ENCODE assay signal across 13 mouse cellular contexts in genomic region chr11:82313153-82313552, GRCm38 (mm10). TPM values are rescaled to one million over a fixed set of nuclear protein-coding genes. Genes with fewer than 3 reads are reported as not detected.
DNase-seq lines count a peak whose midpoint lies in the region; ATAC-seq and TF ChIP-seq lines count a peak whose summit lies in the region.
"Had no signal": no experiment of that assay in that cellular context is flagged by ENCODE, and none has a peak within 500 bp of the region (broad histone marks: within the 10 kb centered on the region; RNA-seq: fewer than 3 reads in every experiment).

No protein-coding gene starts in this region.

- H3K4me3 ChIP-seq in kidney, adult 2 months (ENCODE audit: insufficient read depth, low read depth, low read length) = no peak overlapping the region
- no peak overlapping the region for H3K4me3 ChIP-seq in MEL (ENCODE audit: control insufficient read depth in 1 of 2, insufficient read depth in 1 of 2, low read depth in 2 of 2, low read length in 2 of 2)
- H3K4me3 ChIP-seq in limb, embryonic 14.5 days (replicated peaks; ENCODE audit: low read length) = no peak overlapping the region
- no peak overlapping the region for H3K4me3 ChIP-seq in midbrain, postnatal 0 days (ENCODE audit: low read depth, low read length)
- H3K4me3 ChIP-seq: gastrocnemius, adult 2 months; midbrain, embryonic 15.5 days had no signal

- H3K27ac ChIP-seq in kidney, adult 2 months (ENCODE audit: insufficient read depth, low read depth, low read length) = no peak overlapping the region
- no peak overlapping the region for H3K27ac ChIP-seq in MEL (ENCODE audit: control insufficient read depth, low read depth, low read length)
- no peak overlapping the region for H3K27ac ChIP-seq in limb, embryonic 14.5 days (replicated peaks; ENCODE audit: low read depth, low read length)
- H3K27ac ChIP-seq in midbrain, postnatal 0 days (ENCODE audit: low read depth, low read length) = no peak overlapping the region
- H3K27ac ChIP-seq: gastrocnemius, adult 2 months; liver, embryonic 14.5 days; midbrain, embryonic 15.5 days had no signal

- 40% methylated on average over 7 of the region's 7 CpGs for WGBS in kidney, adult 2 months
- WGBS in limb, embryonic 14.5 days = 47% methylated on average over 7 of the region's 7 CpGs
- 63% methylated on average over 7 of the region's 7 CpGs for WGBS in midbrain, postnatal 0 days

- H3K4me2 ChIP-seq in limb, embryonic 14.5 days (replicated peaks; ENCODE audit: low read depth, low read length, severe bottlenecking) = no peak overlapping the region
- no peak overlapping the region for H3K4me2 ChIP-seq in midbrain, postnatal 0 days (ENCODE audit: low read depth, low read length, poor library complexity, severe bottlenecking)
- H3K4me2 ChIP-seq: midbrain, embryonic 15.5 days had no signal

- DNase-seq in kidney, postnatal 14 days = peak; percentile 13
- no peak for DNase-seq in kidney, adult 2 months
- peak; percentile 12 for DNase-seq in MEL (ENCODE audit: low read depth, low spot score)
- DNase-seq in adrenal gland, postnatal 10 days = peak; percentile 68
- DNase-seq in limb, embryonic 14.5 days (ENCODE audit: low spot score) = peak; percentile 35
- DNase-seq in midbrain, postnatal 0 days (ENCODE audit: low spot score) = no peak
- DNase-seq: gastrocnemius, adult 2 months; layer of hippocampus, adult 9-11 months; right cerebral cortex, postnatal 25 days had no signal

- no peak for TF ChIP-seq POLR2A in kidney, adult 2 months (IDR thresholded peaks at IDR 0.05; ENCODE audit: low read depth, low read length)
- TF ChIP-seq POLR2A in MEL (IDR thresholded peaks at IDR 0.05; ENCODE audit: control insufficient read depth in 1 of 2, insufficient read depth in 1 of 2, low read depth in 1 of 2, low read length in 2 of 2, poor library complexity in 1 of 2) = no peak
- no peak for TF ChIP-seq POLR2A in limb, embryonic 14.5 days (IDR thresholded peaks at IDR 0.05; ENCODE audit: borderline replicate concordance, extremely low read depth, insufficient read depth, insufficient read length)

- H3K4me1 ChIP-seq in kidney, adult 2 months (ENCODE audit: control insufficient read depth, insufficient read depth, low read length) = no peaks in the 10 kb centered on the region
- no peaks in the 10 kb centered on the region for H3K4me1 ChIP-seq in MEL (ENCODE audit: control insufficient read depth in 1 of 2, insufficient read depth in 2 of 2, low read length in 2 of 2)
- H3K4me1 ChIP-seq in limb, embryonic 14.5 days (ENCODE audit: control insufficient read depth, insufficient read depth, low read length) = no peaks in the 10 kb centered on the region
- H3K4me1 ChIP-seq in midbrain, postnatal 0 days (ENCODE audit: insufficient read depth, low read length) = no peaks in the 10 kb centered on the region

- H3K9me3 ChIP-seq in MEL (replicated peaks; ENCODE audit: insufficient read depth, low read length) = no peaks in the 10 kb centered on the region
- H3K9me3 ChIP-seq in limb, embryonic 14.5 days (ENCODE audit: control insufficient read depth, low read length) = no peaks in the 10 kb centered on the region
- no peaks in the 10 kb centered on the region for H3K9me3 ChIP-seq in midbrain, postnatal 0 days (ENCODE audit: low read length)
- H3K9me3 ChIP-seq: midbrain, embryonic 15.5 days had no signal

- H3K9ac ChIP-seq in MEL (ENCODE audit: control insufficient read depth, low read depth, low read length, poor library complexity, severe bottlenecking) = no peak overlapping the region
- no peak overlapping the region for H3K9ac ChIP-seq in limb, embryonic 14.5 days (ENCODE audit: low read depth, low read length, severe bottlenecking)
- no peak overlapping the region for H3K9ac ChIP-seq in midbrain, postnatal 0 days (replicated peaks; ENCODE audit: low read length, poor library complexity, severe bottlenecking)
- H3K9ac ChIP-seq: liver, embryonic 14.5 days; midbrain, embryonic 15.5 days had no signal

- no peak for TF ChIP-seq CTCF in kidney, adult 2 months (conservative IDR thresholded peaks at IDR 0.05; ENCODE audit: insufficient read depth, insufficient read length, low read depth, low read length)
- no peak for TF ChIP-seq CTCF in MEL (IDR thresholded peaks at IDR 0.05 in 2 of 3, conservative IDR thresholded peaks at IDR 0.05 in 1 of 3; ENCODE audit: control insufficient read depth in 1 of 3, insufficient read depth in 1 of 3, low read depth in 2 of 3, low read length in 3 of 3, poor library complexity in 1 of 3, severe bottlenecking in 1 of 3)
- TF ChIP-seq CTCF in midbrain, postnatal 0 days (IDR thresholded peaks at IDR 0.05) = no peak

- TF ChIP-seq RAD21 in MEL (IDR thresholded peaks at IDR 0.05; ENCODE audit: low read depth, low read length) = no peak

- no peaks in the 10 kb centered on the region for H3K79me2 ChIP-seq in MEL (ENCODE audit: control insufficient read depth, insufficient read depth, low read length, poor library complexity)

- no peak for ATAC-seq in limb, embryonic 14.5 days (ENCODE audit: low FRiP score, low read depth)
- no peak for ATAC-seq in granulocyte monocyte progenitor cell, adult 5-6 weeks (replicated peaks; ENCODE audit: poor library complexity, severe bottlenecking)
- no peak for ATAC-seq in midbrain, postnatal 0 days (ENCODE audit: low FRiP score)
- ATAC-seq: midbrain, embryonic 15.5 days had no signal

- TF ChIP-seq EP300 in MEL (IDR thresholded peaks at IDR 0.05; ENCODE audit: low read depth in 1 of 2, low read length in 2 of 2) = no peak

- H3K27me3 ChIP-seq in kidney, adult 2 months (replicated peaks; ENCODE audit: control insufficient read depth, insufficient read depth, low read length) = no peaks in the 10 kb centered on the region
- no peaks in the 10 kb centered on the region for H3K27me3 ChIP-seq in MEL (ENCODE audit: control insufficient read depth in 1 of 2, insufficient read depth in 2 of 2, low read length in 2 of 2)
- no peaks in the 10 kb centered on the region for H3K27me3 ChIP-seq in limb, embryonic 14.5 days (ENCODE audit: control insufficient read depth, insufficient read depth, low read length)
- no peaks in the 10 kb centered on the region; the same call in 1 of the 2 replicates for H3K27me3 ChIP-seq in midbrain, postnatal 0 days (ENCODE audit: insufficient read depth, low read length)
- H3K27me3 ChIP-seq: midbrain, embryonic 15.5 days had no signal

- H3K36me3 ChIP-seq in kidney, adult 2 months (ENCODE audit: control insufficient read depth, insufficient read depth, low read length) = no peaks in the 10 kb centered on the region
- H3K36me3 ChIP-seq in MEL (ENCODE audit: control insufficient read depth in 1 of 2, insufficient read depth in 2 of 2, low read length in 2 of 2) = no peaks in the 10 kb centered on the region
- H3K36me3 ChIP-seq in limb, embryonic 14.5 days (ENCODE audit: control insufficient read depth, insufficient read depth, low read length) = no peaks in the 10 kb centered on the region
- H3K36me3 ChIP-seq in midbrain, postnatal 0 days (ENCODE audit: insufficient read depth, low read length) = no peaks in the 10 kb centered on the region
- H3K36me3 ChIP-seq: midbrain, embryonic 15.5 days had no signal

TF ChIP-seq in MEL, 35 proteins besides CTCF, POLR2A, EP300 and RAD21:
- TF ChIP-seq POLR2AphosphoS2 (IDR thresholded peaks at IDR 0.05; ENCODE audit: low read length) (no peak), MAZ (IDR thresholded peaks at IDR 0.05; ENCODE audit: low read depth, low read length) (no peak), BHLHE40 (IDR thresholded peaks at IDR 0.05; ENCODE audit: borderline replicate concordance, low read depth, low read length) (no peak), JUND (IDR thresholded peaks at IDR 0.05; ENCODE audit: low read depth, low read length) (no peak), UBTF (IDR thresholded peaks at IDR 0.05; ENCODE audit: borderline replicate concordance, insufficient read depth, low read depth, low read length) (no peak), KAT2A (conservative IDR thresholded peaks at IDR 0.05; ENCODE audit: low read depth, low read length) (no peak), HCFC1 (IDR thresholded peaks at IDR 0.05; ENCODE audit: low read depth, low read length) (no peak), GABPA (IDR thresholded peaks at IDR 0.05; ENCODE audit: low read depth, low read length) (no peak), CHD2 (IDR thresholded peaks at IDR 0.05; ENCODE audit: low read length) (no peak), MEF2A (IDR thresholded peaks at IDR 0.05; ENCODE audit: extremely low read depth, insufficient replicate concordance, low read depth, low read length, poor library complexity, severe bottlenecking) (no peak)

RNA-seq across cellular contexts. Expression of gene Ccl1, which starts 7.7 kb away (rescaled TPM):
- polyA plus RNA-seq in kidney, adult 2 months (2012; rRNA removed) = not detected in 2 replicates
- not detected in 2 replicates for total RNA-seq in MEL (2012; rRNA removed)
- polyA plus RNA-seq in MEL (2012; ENCODE audit: insufficient read depth in 1 of 2, insufficient read length in 2 of 2, low read depth in 1 of 2, low replicate concordance in 2 of 2, missing spikeins in 1 of 2) = not detected
- total RNA-seq in adrenal gland, postnatal 10 days (2021) = not detected
- polyA plus RNA-seq in limb, embryonic 14.5 days (2012; rRNA removed) = not detected in 2 replicates
- polyA plus RNA-seq in limb, embryonic 14.5 days (2014; fragmentation: Nextera tagmentation; extraction: Ambion mirVana) = not detected in 2 replicates
- not detected in 2 replicates for total RNA-seq in granulocyte monocyte progenitor cell, adult 5-6 weeks (2014; fragmentation: Nextera tagmentation)
- total RNA-seq in granulocyte monocyte progenitor cell, adult 5-6 weeks (2017) = not detected in 2 replicates
- total RNA-seq in midbrain, postnatal 0 days (2014; rRNA removed) = not detected in 2 replicates
- 1.3 TPM in 2 replicates for polyA plus RNA-seq in midbrain, postnatal 0 days (2015; fragmentation: Nextera tagmentation; extraction: Ambion mirVana)
- total RNA-seq: gastrocnemius, adult 2 months; hematopoietic stem cell, adult 5-6 weeks had no signal
- polyA plus RNA-seq: liver, embryonic 14.5 days had no signal

Comparison
In these comparisons a context has a peak if more than half of its experiments do, and no peak if none do; other contexts are left out.
1. DNase-seq: peak in kidney, postnatal 14 days (single experiment), MEL (single experiment), adrenal gland, postnatal 10 days (single experiment) and limb, embryonic 14.5 days (single experiment); none in kidney, adult 2 months (single experiment) and midbrain, postnatal 0 days (single experiment).